Mouse (Mus musculus): ENCODE results near the gene Tprn.

Gene Tprn

GRCm38 (mm10) chr2:25265897-25266656, 3.7 kb downstream of the Tprn start:
- DNase-seq (ENCODE audit: low spot score), result no peak

GRCm38 (mm10) chr2:25266720-25267119, 4.3 kb downstream of the Tprn start:
- no peak for DNase-seq (ENCODE audit: low spot score)

- no peak for DNase-seq (ENCODE audit: low spot score)
These were observed 4.8 kb downstream of the Tprn start for GRCm38 (mm10) chr2:25267241-25267640.

GRCm38 (mm10) chr2:25267746-25268309, 5.4 kb downstream of the Tprn start:
- DNase-seq (ENCODE audit: low spot score), result no peak

GRCm38 (mm10) chr2:25271827-25272511, 9.6 kb downstream of the Tprn start, which contains the start of the genes Ssna1 and Anapc2:
Gene Ssna1, minus strand, starts transcription at chr2:25272438.
Gene Anapc2, plus strand, starts transcription at chr2:25272478.
- DNase-seq (ENCODE audit: low spot score), result peak; percentile 94

- no peak for DNase-seq (ENCODE audit: low spot score)
These were observed 10.1 kb downstream of the Tprn start for GRCm38 (mm10) chr2:25272515-25272914.

- DNase-seq (ENCODE audit: low spot score), result no peak
These were observed 10.6 kb downstream of the Tprn start for GRCm38 (mm10) chr2:25273010-25273409.

GRCm38 (mm10) chr2:25278928-25279882, 16.8 kb downstream of the Tprn start:
- DNase-seq (ENCODE audit: low spot score), result no peak

GRCm38 (mm10) chr2:25285551-25285950, 23.1 kb downstream of the Tprn start:
- DNase-seq (ENCODE audit: low spot score), result no peak

- no peak for DNase-seq (ENCODE audit: low spot score)
These were observed 23.9 kb downstream of the Tprn start for GRCm38 (mm10) chr2:25286314-25286713.

- DNase-seq (ENCODE audit: low spot score), result no peak
These were observed 24.6 kb downstream of the Tprn start for GRCm38 (mm10) chr2:25286837-25287636.

GRCm38 (mm10) chr2:25287927-25288649, 25.7 kb downstream of the Tprn start, which contains the start of gene Tmem210:
Gene Tmem210, plus strand, starts transcription at chr2:25288145.
- DNase-seq (ENCODE audit: low spot score), result no peak

- no peak for DNase-seq (ENCODE audit: low spot score)
These were observed 26.4 kb downstream of the Tprn start for GRCm38 (mm10) chr2:25288734-25289345.

GRCm38 (mm10) chr2:25289651-25290050, 27.2 kb downstream of the Tprn start, which contains the start of gene Lrrc26:
Gene Lrrc26, plus strand, starts transcription at chr2:25289915.
- no peak for DNase-seq (ENCODE audit: low spot score)

- DNase-seq (ENCODE audit: low spot score), result no peak
These were observed 27.8 kb downstream of the Tprn start for GRCm38 (mm10) chr2:25290101-25290815.

GRCm38 (mm10) chr2:25290816-25291130, 28.4 kb downstream of the Tprn start:
- DNase-seq (ENCODE audit: low spot score), result no peak

GRCm38 (mm10) chr2:25291184-25292053, 29.0 kb downstream of the Tprn start:
- no peak for DNase-seq (ENCODE audit: low spot score)

GRCm38 (mm10) chr2:25292054-25292544, 29.7 kb downstream of the Tprn start:
- DNase-seq (ENCODE audit: low spot score), result no peak
